Comparison of ENCODE assay signal across 8 mouse cellular contexts in genomic region chr8:95852290-95852689, GRCm38 (mm10). TPM values are rescaled to one million over a fixed set of nuclear protein-coding genes. Genes with fewer than 3 reads are reported as not detected.
DNase-seq lines count a peak whose midpoint lies in the region; ATAC-seq lines count a peak whose summit lies in the region.

No protein-coding gene starts in this region.

- peak overlapping the region; percentile 84 for H3K4me2 ChIP-seq in forebrain, embryonic 15.5 days (replicated peaks)
- peak overlapping the region; percentile 67 for H3K4me2 ChIP-seq in hindbrain, embryonic 15.5 days
- H3K4me2 ChIP-seq in liver, embryonic 11.5 days, result peak overlapping the region; percentile 89

- H3K36me3 ChIP-seq in forebrain, embryonic 15.5 days, result 0 out of 2 replicates have a peak, but pooled peaks cover 2% of the 10 kb centered on the region
- H3K36me3 ChIP-seq in hindbrain, embryonic 15.5 days, result peaks cover 2% of the 10 kb centered on the region; the same call in 1 of the 2 replicates
- H3K36me3 ChIP-seq in liver, embryonic 11.5 days (ENCODE audit: control insufficient read depth, insufficient read depth, low read length), result peaks cover 3% of the 10 kb centered on the region; the same call in 1 of the 2 replicates

- no peak overlapping the region for H3K27ac ChIP-seq in forebrain, embryonic 15.5 days (replicated peaks)
- H3K27ac ChIP-seq in hindbrain, embryonic 15.5 days (replicated peaks), result no peak overlapping the region
- 0 out of 2 replicates have a peak overlapping the region, but pooled peaks have one; percentile 19 for H3K27ac ChIP-seq in liver, embryonic 11.5 days (ENCODE audit: low read depth, low read length)

- H3K9me3 ChIP-seq in forebrain, embryonic 15.5 days, result no peaks in the 10 kb centered on the region
- H3K9me3 ChIP-seq in hindbrain, embryonic 15.5 days, result no peaks in the 10 kb centered on the region
- H3K9me3 ChIP-seq in liver, embryonic 11.5 days (ENCODE audit: control insufficient read depth, low read length), result no peaks in the 10 kb centered on the region

- H3K9ac ChIP-seq in forebrain, embryonic 15.5 days (replicated peaks), result 0 out of 2 replicates have a peak overlapping the region, but pooled peaks have one; percentile 75
- H3K9ac ChIP-seq in hindbrain, embryonic 15.5 days, result peak overlapping the region; percentile 61; the same call in 1 of the 2 replicates
- H3K9ac ChIP-seq in liver, embryonic 11.5 days (ENCODE audit: low read depth, low read length), result no peak overlapping the region

- H3K4me3 ChIP-seq in forebrain, embryonic 15.5 days, result peak overlapping the region; percentile 80
- peak overlapping the region; percentile 71 for H3K4me3 ChIP-seq in hindbrain, embryonic 15.5 days
- peak overlapping the region; percentile 75 for H3K4me3 ChIP-seq in liver, embryonic 11.5 days (ENCODE audit: low read depth, low read length)

- 80% methylated on average over 4 of the region's 4 CpGs for WGBS in forebrain, embryonic 15.5 days
- WGBS in hindbrain, embryonic 15.5 days, result 79% methylated on average over 4 of the region's 4 CpGs
- WGBS in liver, embryonic 11.5 days, result 45% methylated on average over 4 of the region's 4 CpGs

- no peaks in the 10 kb centered on the region for H3K27me3 ChIP-seq in forebrain, embryonic 15.5 days
- no peaks in the 10 kb centered on the region for H3K27me3 ChIP-seq in hindbrain, embryonic 15.5 days
- H3K27me3 ChIP-seq in liver, embryonic 11.5 days (replicated peaks; ENCODE audit: control insufficient read depth, insufficient read depth, low read length), result no peaks in the 10 kb centered on the region

- DNase-seq in CD4-positive helper T cell, adult 2 months (ENCODE audit: low read depth, low spot score), result peak; percentile 13
- peak; percentile 91 for DNase-seq in MN1 (ENCODE audit: low spot score)
- no peak for DNase-seq in liver, embryonic 11.5 days (ENCODE audit: low spot score)
- DNase-seq in monocyte, adult 2 months (ENCODE audit: low read depth in 1 of 2, low spot score in 2 of 2), result peak; percentile 38
- no peak for DNase-seq in retina, postnatal 1 day
- no peak for DNase-seq in spleen, adult 12 weeks (ENCODE audit: low spot score)

- H3K4me1 ChIP-seq in forebrain, embryonic 15.5 days, result peaks cover 9% of the 10 kb centered on the region
- peaks cover 14% of the 10 kb centered on the region for H3K4me1 ChIP-seq in hindbrain, embryonic 15.5 days (replicated peaks)
- H3K4me1 ChIP-seq in liver, embryonic 11.5 days (replicated peaks; ENCODE audit: control insufficient read depth, insufficient read depth, low read length), result peaks cover 11% of the 10 kb centered on the region

- ATAC-seq in forebrain, embryonic 15.5 days (replicated peaks), result no peak
- ATAC-seq in hindbrain, embryonic 15.5 days (ENCODE audit: low FRiP score, low read depth), result no peak
- ATAC-seq in liver, embryonic 11.5 days (replicated peaks; ENCODE audit: low FRiP score), result 0 out of 2 replicates have a peak, but pooled peaks have one; percentile 6

RNA-seq across cellular contexts. Expression of gene Slc38a7, which starts 1.0 kb away (rescaled TPM):
- polyA plus RNA-seq in forebrain, embryonic 15.5 days (2015; fragmentation: Nextera tagmentation; extraction: Ambion mirVana), result 28.5 and 28.9 TPM in 2 replicates
- 25.0 and 26.1 TPM in 2 replicates for polyA plus RNA-seq in hindbrain, embryonic 15.5 days (2015; fragmentation: Nextera tagmentation; extraction: Ambion mirVana)
- polyA plus RNA-seq in liver, embryonic 11.5 days (2014; fragmentation: Nextera tagmentation; extraction: Ambion mirVana), result 13.8 and 14.8 TPM in 2 replicates

RNA-seq across cellular contexts. Expression of gene Sap18b, which starts 27.1 kb away (rescaled TPM):
- polyA plus RNA-seq in forebrain, embryonic 15.5 days (2015; fragmentation: Nextera tagmentation; extraction: Ambion mirVana), result 258 and 266 TPM in 2 replicates
- 235 and 255 TPM in 2 replicates for polyA plus RNA-seq in hindbrain, embryonic 15.5 days (2015; fragmentation: Nextera tagmentation; extraction: Ambion mirVana)
- polyA plus RNA-seq in liver, embryonic 11.5 days (2014; fragmentation: Nextera tagmentation; extraction: Ambion mirVana), result 458 and 484 TPM in 2 replicates

RNA-seq across cellular contexts. Expression of gene Got2, which starts 36.1 kb away (rescaled TPM):
- 156 and 160 TPM in 2 replicates for polyA plus RNA-seq in forebrain, embryonic 15.5 days (2015; fragmentation: Nextera tagmentation; extraction: Ambion mirVana)
- 223 and 227 TPM in 2 replicates for polyA plus RNA-seq in hindbrain, embryonic 15.5 days (2015; fragmentation: Nextera tagmentation; extraction: Ambion mirVana)
- polyA plus RNA-seq in liver, embryonic 11.5 days (2014; fragmentation: Nextera tagmentation; extraction: Ambion mirVana), result 153 and 158 TPM in 2 replicates

RNA-seq across cellular contexts. Expression of gene Cnot1, which starts 45.0 kb away (rescaled TPM):
- 51.7 and 52.7 TPM in 2 replicates for polyA plus RNA-seq in forebrain, embryonic 15.5 days (2015; fragmentation: Nextera tagmentation; extraction: Ambion mirVana)
- polyA plus RNA-seq in hindbrain, embryonic 15.5 days (2015; fragmentation: Nextera tagmentation; extraction: Ambion mirVana), result 37.3 and 39.2 TPM in 2 replicates
- 94.4 and 102 TPM in 2 replicates for polyA plus RNA-seq in liver, embryonic 11.5 days (2014; fragmentation: Nextera tagmentation; extraction: Ambion mirVana)

Comparison
In these comparisons a context has a peak if more than half of its experiments do, and no peak if none do; other contexts are left out.
1. DNase-seq: peak in CD4-positive helper T cell, adult 2 months (single experiment), MN1 (single experiment) and monocyte, adult 2 months (2 of 2); none in liver, embryonic 11.5 days (single experiment), retina, postnatal 1 day (single experiment) and spleen, adult 12 weeks (single experiment).
2. Peak in every context shown above with its lines, with median percentiles within 50 percentile points of each other: H3K4me2 ChIP-seq and H3K4me3 ChIP-seq.